Mouse (Mus musculus): ENCODE measurements at regions not wholly inside any gene's neighbourhood (a gene's known extent, or its start where the extent isn't known, plus 50 kb on each side); places are given as distances from the start of the nearest gene placed in this dataset.

- no peak for DNase-seq (ENCODE audit: low read depth)
These were observed 83.7 kb upstream of the Ppp2r5a start for GRCm38 (mm10) chr1:191486766-191487165.

GRCm38 (mm10) chr1:191484726-191485425, 81.8 kb upstream of the Ppp2r5a start:
- DNase-seq (ENCODE audit: low read depth): peak; percentile 57

- peak; percentile 36 for DNase-seq (ENCODE audit: low read depth)
These were observed 76.9 kb upstream of the Ppp2r5a start for GRCm38 (mm10) chr1:191479906-191480379.

GRCm38 (mm10) chr1:191472551-191472950, 69.5 kb upstream of the Ppp2r5a start:
- DNase-seq (ENCODE audit: low read depth): no peak

DNA sequence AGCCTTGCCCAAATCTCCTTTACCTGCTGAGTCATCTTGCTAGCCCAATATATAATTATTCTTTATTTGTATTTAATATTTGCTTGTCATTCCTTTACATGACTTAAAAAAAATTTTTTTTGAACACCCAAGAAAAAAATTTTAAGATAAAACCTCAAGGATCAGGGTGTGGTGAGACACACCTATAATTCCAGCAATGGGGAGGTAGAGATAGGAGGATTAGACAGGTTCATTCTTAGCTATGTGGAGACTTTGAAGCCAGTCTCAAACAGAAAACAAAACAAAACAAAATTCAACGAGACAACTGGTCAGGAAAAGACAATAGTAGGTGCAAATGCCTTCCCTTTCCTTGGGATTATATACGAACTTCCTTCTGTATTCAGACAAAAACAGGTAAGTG, 68.4 kb upstream of the Ppp2r5a start:
- no peak for DNase-seq (ENCODE audit: low read depth)

- peak; percentile 73 for DNase-seq (ENCODE audit: low read depth)
These were observed 67.3 kb upstream of the Ppp2r5a start for GRCm38 (mm10) chr1:191470190-191470985.

DNA sequence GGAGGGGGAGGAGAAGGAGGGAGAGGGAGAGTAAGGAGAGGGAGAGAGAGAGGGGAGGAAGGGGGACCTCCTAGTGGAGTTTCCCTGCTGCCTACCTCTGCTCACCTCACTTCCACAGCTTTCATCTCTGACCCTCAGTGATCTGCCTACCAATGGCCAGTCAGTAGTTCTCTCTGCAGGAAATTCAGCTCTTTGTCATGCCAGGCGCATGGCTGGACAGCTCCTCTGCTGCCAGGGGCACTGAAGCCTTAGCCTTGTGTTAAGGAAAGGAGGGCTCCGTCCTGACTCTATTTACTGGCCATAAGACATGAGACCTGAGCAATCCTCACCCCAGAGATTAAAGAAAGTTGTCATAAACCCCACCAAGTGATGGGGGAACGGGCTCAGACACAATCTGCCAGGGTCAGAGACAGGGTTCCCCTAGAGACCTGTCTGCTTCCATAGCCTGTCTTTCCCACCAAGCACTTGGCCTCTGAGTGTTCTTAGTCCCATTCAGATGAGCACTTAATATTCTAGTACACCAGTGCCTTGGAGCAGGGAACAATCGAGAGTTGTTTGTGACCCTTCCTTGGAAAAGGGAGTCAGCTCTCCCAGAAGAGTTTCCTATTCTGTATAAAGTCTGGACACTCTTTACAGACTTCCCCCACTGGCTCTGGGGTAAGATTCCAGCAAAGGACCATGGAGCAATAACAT, 65.9 kb upstream of the Ppp2r5a start:
- peak; percentile 47 for DNase-seq (ENCODE audit: low read depth)

- DNase-seq (ENCODE audit: low read depth): no peak
These were observed 63.2 kb upstream of the Ppp2r5a start for GRCm38 (mm10) chr1:191466261-191466660.

GRCm38 (mm10) chr1:191465723-191466122, 62.7 kb upstream of the Ppp2r5a start:
- DNase-seq (ENCODE audit: low read depth): no peak

GRCm38 (mm10) chr1:191465170-191465569, 62.1 kb upstream of the Ppp2r5a start:
- no peak for DNase-seq (ENCODE audit: low read depth)

GRCm38 (mm10) chr1:191461811-191462491, 58.9 kb upstream of the Ppp2r5a start:
- no peak for DNase-seq (ENCODE audit: low read depth)

- no peak for DNase-seq (ENCODE audit: low read depth)
These were observed 56.0 kb upstream of the Ppp2r5a start for GRCm38 (mm10) chr1:191459066-191459465.

DNA sequence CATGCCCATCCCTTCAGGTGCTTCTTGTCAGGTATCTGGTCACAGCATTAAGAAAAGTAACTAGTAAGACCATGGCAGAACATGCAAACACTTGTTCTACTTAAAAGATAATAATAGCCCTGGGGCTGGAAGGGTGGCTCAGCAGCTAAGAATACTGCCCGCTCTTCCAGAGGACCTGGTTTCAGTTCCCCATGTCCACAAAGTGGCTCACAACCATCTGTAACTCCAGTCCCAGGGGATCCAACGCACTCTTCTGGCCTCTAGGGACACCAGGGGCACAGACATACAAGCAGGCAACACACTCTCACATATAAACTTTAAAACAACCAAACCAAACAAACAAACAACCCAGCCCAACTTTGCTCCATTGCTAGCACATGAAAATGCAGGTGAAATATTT, 55.2 kb upstream of the Ppp2r5a start:
- no peak for DNase-seq (ENCODE audit: low read depth)

DNA sequence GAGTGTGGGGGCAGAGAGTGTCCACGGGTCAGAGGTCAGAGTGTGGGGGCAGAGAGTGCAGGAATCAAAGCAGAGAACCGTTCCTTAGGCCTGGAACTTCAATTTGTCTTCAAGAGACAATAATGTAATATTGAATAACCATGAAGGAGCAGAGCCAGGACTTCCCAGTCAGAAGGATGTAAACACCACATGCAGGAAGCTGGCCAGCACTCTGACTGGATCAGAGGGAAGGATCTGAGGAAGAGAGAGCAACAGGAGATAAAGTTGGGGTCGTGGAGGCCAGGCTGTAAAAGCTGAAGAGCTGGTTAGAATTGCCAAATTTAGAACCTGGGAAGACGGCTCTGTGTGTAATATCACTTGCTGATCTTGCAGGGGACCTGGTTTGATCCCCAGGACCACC, 54.0 kb upstream of the Ppp2r5a start:
- DNase-seq (ENCODE audit: low read depth): no peak

- no peak for DNase-seq (ENCODE audit: low read depth)
These were observed 51.5 kb upstream of the Ppp2r5a start for GRCm38 (mm10) chr1:191454604-191455003.

- DNase-seq (ENCODE audit: low read depth): no peak
These were observed 50.5 kb upstream of the Ppp2r5a start for GRCm38 (mm10) chr1:191453589-191453988.
